8 mouse cellular contexts compared by ENCODE assay signal in genomic region chr5:138264207-138264578, GRCm38 (mm10). TPM values are rescaled to one million over a fixed set of nuclear protein-coding genes. Genes with fewer than 3 reads are reported as not detected.
DNase-seq lines count a peak whose midpoint lies in the region; ATAC-seq and TF ChIP-seq lines count a peak whose summit lies in the region.

No protein-coding gene starts in this region.

- no peak for ATAC-seq in lung, embryonic 14.5 days (ENCODE audit: insufficient read depth)
- ATAC-seq in erythroblast, adult 5-6 weeks (replicated peaks; ENCODE audit: low FRiP score, poor library complexity, severe bottlenecking) = peak; percentile 6; the same call in 1 of the 2 replicates
- no peak for ATAC-seq in limb, embryonic 11.5 days (ENCODE audit: insufficient number of reproducible peaks, low FRiP score, low TSS enrichment, low read depth)
- ATAC-seq in neural tube, embryonic 15.5 days (ENCODE audit: low FRiP score) = peak; percentile 22; the same call in 1 of the 2 replicates

- peak overlapping the region; percentile 95 for H3K4me3 ChIP-seq in lung, embryonic 14.5 days (ENCODE audit: low read depth, low read length)
- peak overlapping the region; percentile 87 for H3K4me3 ChIP-seq in limb, embryonic 11.5 days (ENCODE audit: low read depth, low read length)
- peak overlapping the region; percentile 91 for H3K4me3 ChIP-seq in neural tube, embryonic 15.5 days (replicated peaks)

- TF ChIP-seq CTCF in lung, embryonic 14.5 days (IDR thresholded peaks at IDR 0.05; ENCODE audit: low read depth) = no peak

- H3K9ac ChIP-seq in lung, embryonic 14.5 days = peak overlapping the region; percentile 95
- H3K9ac ChIP-seq in limb, embryonic 11.5 days (ENCODE audit: low read length) = peak overlapping the region; percentile 85
- H3K9ac ChIP-seq in neural tube, embryonic 15.5 days (replicated peaks) = peak overlapping the region; percentile 97

- 8% methylated on average over 6 of the region's 6 CpGs for WGBS in lung, embryonic 14.5 days
- 17% methylated on average over 6 of the region's 6 CpGs for WGBS in limb, embryonic 11.5 days
- 12% methylated on average over 6 of the region's 6 CpGs for WGBS in neural tube, embryonic 15.5 days

- H3K9me3 ChIP-seq in lung, embryonic 14.5 days (ENCODE audit: low read depth, low read length) = no peaks in the 10 kb centered on the region
- H3K9me3 ChIP-seq in limb, embryonic 11.5 days (ENCODE audit: control insufficient read depth, low read length) = no peaks in the 10 kb centered on the region
- H3K9me3 ChIP-seq in neural tube, embryonic 15.5 days (replicated peaks) = no peaks in the 10 kb centered on the region

- peaks cover 7% of the 10 kb centered on the region for H3K4me1 ChIP-seq in lung, embryonic 14.5 days (ENCODE audit: insufficient read depth)
- H3K4me1 ChIP-seq in limb, embryonic 11.5 days (ENCODE audit: control insufficient read depth, insufficient read depth, low read length) = peaks cover 13% of the 10 kb centered on the region; the same call in 1 of the 2 replicates
- peaks cover 43% of the 10 kb centered on the region for H3K4me1 ChIP-seq in neural tube, embryonic 15.5 days

- peaks cover 29% of the 10 kb centered on the region for H3K36me3 ChIP-seq in lung, embryonic 14.5 days (ENCODE audit: insufficient read depth)
- H3K36me3 ChIP-seq in limb, embryonic 11.5 days (ENCODE audit: control insufficient read depth, insufficient read depth, low read length) = peaks cover 17% of the 10 kb centered on the region
- H3K36me3 ChIP-seq in neural tube, embryonic 15.5 days = peaks cover 48% of the 10 kb centered on the region

- 0 out of 2 replicates have a peak overlapping the region, but pooled peaks have one; percentile 42 for H3K27ac ChIP-seq in lung, embryonic 14.5 days (ENCODE audit: low read depth)
- no peak overlapping the region for H3K27ac ChIP-seq in limb, embryonic 11.5 days (replicated peaks; ENCODE audit: low read depth, low read length)
- peak overlapping the region; percentile 84 for H3K27ac ChIP-seq in neural tube, embryonic 15.5 days (replicated peaks)

- DNase-seq in lung, embryonic 14.5 days = no peak
- no peak for DNase-seq in lung, postnatal 36 days
- DNase-seq in limb, embryonic 11.5 days (ENCODE audit: low spot score) = no peak
- DNase-seq in spleen, postnatal 36 days (ENCODE audit: low spot score in 2 of 2) = no peak
- DNase-seq in urinary bladder, adult 2 months (ENCODE audit: low spot score) = no peak
- DNase-seq in spleen, postnatal 10 days (ENCODE audit: low spot score in 2 of 2) = no peak

- no peaks in the 10 kb centered on the region for H3K27me3 ChIP-seq in lung, embryonic 14.5 days (ENCODE audit: insufficient read depth, low read length)
- no peaks in the 10 kb centered on the region for H3K27me3 ChIP-seq in limb, embryonic 11.5 days (ENCODE audit: control insufficient read depth, insufficient read depth, low read length)
- no peaks in the 10 kb centered on the region for H3K27me3 ChIP-seq in neural tube, embryonic 15.5 days (replicated peaks)

- H3K4me2 ChIP-seq in lung, embryonic 14.5 days = peak overlapping the region; percentile 92
- H3K4me2 ChIP-seq in limb, embryonic 11.5 days (ENCODE audit: low read depth, severe bottlenecking) = peak overlapping the region; percentile 94
- peak overlapping the region; percentile 91 for H3K4me2 ChIP-seq in neural tube, embryonic 15.5 days

RNA-seq across cellular contexts. Expression of gene BC037034, which starts 0.4 kb away (rescaled TPM):
- polyA plus RNA-seq in lung, embryonic 14.5 days (2014; fragmentation: Nextera tagmentation; extraction: Ambion mirVana) = 5.5 and 6.6 TPM in 2 replicates
- 9.0 and 16.9 TPM in 2 replicates for total RNA-seq in erythroblast, adult 5-6 weeks (2015; ENCODE audit: low replicate concordance)
- 10.5 and 20.8 TPM in 2 replicates for total RNA-seq in erythroblast, adult 5-6 weeks (2017; ENCODE audit: low replicate concordance)
- 4.8 and 5.2 TPM in 2 replicates for polyA plus RNA-seq in limb, embryonic 11.5 days (2014; fragmentation: Nextera tagmentation; extraction: Ambion mirVana)
- 16.9 and 19.2 TPM in 2 replicates for polyA plus RNA-seq in neural tube, embryonic 15.5 days (2015; fragmentation: Nextera tagmentation; extraction: Ambion mirVana)
- polyA plus RNA-seq in urinary bladder, adult 2 months (2012; rRNA removed) = 33.8 and 42.4 TPM in 2 replicates

RNA-seq across cellular contexts. Expression of gene Gal3st4, which starts 8.4 kb away (rescaled TPM):
- 0.78 and 1.6 TPM in 2 replicates for polyA plus RNA-seq in lung, embryonic 14.5 days (2014; fragmentation: Nextera tagmentation; extraction: Ambion mirVana)
- total RNA-seq in erythroblast, adult 5-6 weeks (2015; ENCODE audit: low replicate concordance) = not detected in 2 replicates
- not detected in 2 replicates for total RNA-seq in erythroblast, adult 5-6 weeks (2017; ENCODE audit: low replicate concordance)
- 3.5 and 4.2 TPM in 2 replicates for polyA plus RNA-seq in limb, embryonic 11.5 days (2014; fragmentation: Nextera tagmentation; extraction: Ambion mirVana)
- polyA plus RNA-seq in neural tube, embryonic 15.5 days (2015; fragmentation: Nextera tagmentation; extraction: Ambion mirVana) = 3.2 and 3.6 TPM in 2 replicates
- 1.7 and 2.1 TPM in 2 replicates for polyA plus RNA-seq in urinary bladder, adult 2 months (2012; rRNA removed)

RNA-seq across cellular contexts. Expression of gene Lamtor4, which starts 8.9 kb away (rescaled TPM):
- 44.2 and 46.0 TPM in 2 replicates for polyA plus RNA-seq in lung, embryonic 14.5 days (2014; fragmentation: Nextera tagmentation; extraction: Ambion mirVana)
- total RNA-seq in erythroblast, adult 5-6 weeks (2015; ENCODE audit: low replicate concordance) = 34.5 and 63.6 TPM in 2 replicates
- total RNA-seq in erythroblast, adult 5-6 weeks (2017; ENCODE audit: low replicate concordance) = 11.3 and 13.1 TPM in 2 replicates
- polyA plus RNA-seq in limb, embryonic 11.5 days (2014; fragmentation: Nextera tagmentation; extraction: Ambion mirVana) = 33.0 and 36.3 TPM in 2 replicates
- 113 and 121 TPM in 2 replicates for polyA plus RNA-seq in neural tube, embryonic 15.5 days (2015; fragmentation: Nextera tagmentation; extraction: Ambion mirVana)
- polyA plus RNA-seq in urinary bladder, adult 2 months (2012; rRNA removed) = 121 and 136 TPM in 2 replicates

RNA-seq across cellular contexts. Expression of gene Gm43720, which starts 15.6 kb away (rescaled TPM):
- 0.12 TPM in 1 of 2 replicates, not detected in the other for polyA plus RNA-seq in lung, embryonic 14.5 days (2014; fragmentation: Nextera tagmentation; extraction: Ambion mirVana)
- 0.21 TPM in 1 of 2 replicates, not detected in the other for total RNA-seq in erythroblast, adult 5-6 weeks (2015; ENCODE audit: low replicate concordance)
- not detected in 2 replicates for total RNA-seq in erythroblast, adult 5-6 weeks (2017; ENCODE audit: low replicate concordance)
- 0.03 and 0.24 TPM in 2 replicates for polyA plus RNA-seq in limb, embryonic 11.5 days (2014; fragmentation: Nextera tagmentation; extraction: Ambion mirVana)
- 0.04 and 0.27 TPM in 2 replicates for polyA plus RNA-seq in neural tube, embryonic 15.5 days (2015; fragmentation: Nextera tagmentation; extraction: Ambion mirVana)
- 0.01 TPM in 1 of 2 replicates, not detected in the other for polyA plus RNA-seq in urinary bladder, adult 2 months (2012; rRNA removed)

RNA-seq across cellular contexts. Expression of gene Gpc2, which starts 15.6 kb away (rescaled TPM):
- polyA plus RNA-seq in lung, embryonic 14.5 days (2014; fragmentation: Nextera tagmentation; extraction: Ambion mirVana) = 4.3 and 4.7 TPM in 2 replicates
- total RNA-seq in erythroblast, adult 5-6 weeks (2015; ENCODE audit: low replicate concordance) = 2.9 TPM in 1 of 2 replicates, not detected in the other
- total RNA-seq in erythroblast, adult 5-6 weeks (2017; ENCODE audit: low replicate concordance) = 1.7 TPM in 1 of 2 replicates, not detected in the other
- 14.0 and 15.8 TPM in 2 replicates for polyA plus RNA-seq in limb, embryonic 11.5 days (2014; fragmentation: Nextera tagmentation; extraction: Ambion mirVana)
- 101 and 134 TPM in 2 replicates for polyA plus RNA-seq in neural tube, embryonic 15.5 days (2015; fragmentation: Nextera tagmentation; extraction: Ambion mirVana)
- polyA plus RNA-seq in urinary bladder, adult 2 months (2012; rRNA removed) = 15.4 and 21.8 TPM in 2 replicates

Comparison
In these comparisons a context has a peak if more than half of its experiments do, and no peak if none do; other contexts are left out.
1. ATAC-seq: peak in erythroblast, adult 5-6 weeks (single experiment) and neural tube, embryonic 15.5 days (single experiment); none in lung, embryonic 14.5 days (single experiment) and limb, embryonic 11.5 days (single experiment).
2. Peak in every context shown above with its lines, with median percentiles within 50 percentile points of each other: H3K4me2 ChIP-seq, H3K4me3 ChIP-seq and H3K9ac ChIP-seq.